Mouse (Mus musculus): ENCODE results near the gene Tead3.
"Not testable (repeated sequence)": the region's sequence is repeated elsewhere in the genome, so short reads cannot be mapped to it uniquely, and the experiment has no call there.

Gene Tead3

GRCm38 (mm10) chr17:28329503-28330231 is 20.9 kb downstream of the Tead3 start:
- DNase-seq, result no peak

DNA sequence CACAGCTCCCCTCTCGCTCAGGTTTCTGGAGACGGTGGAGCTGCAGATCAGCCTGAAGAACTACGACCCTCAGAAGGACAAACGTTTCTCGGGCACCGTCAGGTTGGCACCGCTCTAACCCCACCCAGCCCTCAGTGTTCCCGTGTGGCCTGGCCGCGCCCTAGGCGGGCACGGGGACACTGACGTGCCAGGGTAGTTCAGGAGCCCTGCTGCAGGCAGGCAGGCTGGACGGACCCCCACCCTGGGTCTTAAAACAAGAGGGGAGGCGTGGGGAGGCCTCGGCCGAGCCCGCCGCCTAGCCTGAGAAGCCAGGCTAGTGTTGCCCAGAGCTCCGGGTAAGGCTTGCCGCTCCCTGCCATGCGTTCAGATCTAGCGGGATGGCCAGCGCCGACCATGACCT is 21.7 kb downstream of the Tead3 start:
- no peak for DNase-seq

- DNase-seq, result peak; percentile 97
These were observed 22.2 kb downstream of the Tead3 start, which contains the start of gene Rpl10a for GRCm38 (mm10) chr17:28328366-28328928. Gene Rpl10a, plus strand, starts transcription at chr17:28328471.

DNA sequence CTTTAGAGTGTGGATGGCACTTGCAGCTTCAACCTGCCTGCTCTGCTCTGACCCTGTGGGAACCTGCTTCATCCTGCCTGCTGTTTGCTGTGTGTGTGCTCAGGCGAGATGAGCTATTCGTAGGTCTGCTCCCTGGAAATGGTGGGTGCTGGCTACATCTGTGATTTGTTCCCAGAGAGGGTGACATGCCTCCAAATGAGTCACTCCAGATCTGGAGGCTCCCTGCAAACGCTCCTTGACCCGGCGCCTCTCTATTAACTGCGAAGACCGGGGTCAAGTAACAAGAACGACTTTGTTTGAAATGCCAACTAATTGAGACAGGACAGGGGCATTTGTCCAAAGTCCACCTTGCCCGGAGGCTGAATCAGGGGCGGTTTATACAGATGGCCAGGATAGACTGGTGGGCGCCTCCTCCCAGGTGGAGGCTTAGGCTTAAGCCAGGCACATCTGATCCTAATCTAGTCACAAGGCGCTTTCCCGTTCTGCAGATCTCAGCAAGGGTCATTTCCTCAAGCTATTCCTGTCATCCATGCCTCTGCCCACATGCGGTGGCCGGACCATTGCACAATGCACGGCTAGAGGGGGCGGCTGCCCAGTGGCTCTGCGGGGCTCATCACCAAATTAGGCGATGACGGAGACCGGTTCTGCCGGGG is 22.8 kb downstream of the Tead3 start:
- no peak for DNase-seq

GRCm38 (mm10) chr17:28326951-28327350 is 23.7 kb downstream of the Tead3 start:
- no peak for DNase-seq

GRCm38 (mm10) chr17:28325751-28326150 is 24.9 kb downstream of the Tead3 start:
- DNase-seq, result no peak

GRCm38 (mm10) chr17:28324416-28324815 is 26.2 kb downstream of the Tead3 start:
- not testable (repeated sequence) for DNase-seq

DNA sequence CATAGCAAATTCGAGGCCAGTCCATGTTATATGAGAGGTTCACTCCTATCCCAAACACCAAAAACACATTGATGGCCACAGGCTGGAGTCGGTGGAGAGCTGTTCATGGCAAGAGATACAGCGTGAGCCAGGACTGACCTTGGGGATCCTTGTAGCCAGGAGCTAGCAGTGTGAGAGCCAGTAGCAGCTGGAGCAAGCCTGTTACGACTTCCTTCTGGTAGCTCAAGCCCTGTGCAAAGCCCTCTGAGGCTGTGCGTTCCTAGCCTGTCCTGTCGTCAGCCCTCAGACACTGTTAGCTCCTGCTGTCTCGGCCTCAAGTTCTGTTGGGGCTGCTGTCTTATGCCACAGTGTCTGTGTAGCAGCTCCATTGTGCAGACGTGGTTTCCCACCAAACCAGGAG is 26.8 kb downstream of the Tead3 start:
- DNase-seq, result no peak

DNA sequence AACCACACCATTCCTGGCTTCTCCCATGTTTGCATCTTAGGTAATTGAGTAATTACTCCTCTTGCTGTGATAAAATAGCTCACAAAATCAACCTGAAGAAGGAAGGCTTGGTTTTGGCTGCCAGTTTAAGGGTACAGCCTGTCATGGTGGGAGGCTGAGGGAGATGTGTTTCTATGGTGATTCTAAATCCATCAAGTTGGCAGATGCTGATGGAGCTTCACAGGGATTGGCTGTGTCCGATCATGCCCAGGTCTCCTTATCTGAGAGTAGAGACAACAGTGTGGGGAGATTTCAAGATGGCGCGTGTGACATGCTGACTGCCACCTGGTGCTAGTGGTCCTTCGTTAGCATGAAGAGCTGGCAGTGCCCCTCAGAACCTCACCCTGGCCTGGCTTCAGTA is 28.9 kb downstream of the Tead3 start:
- no peak for DNase-seq

DNA sequence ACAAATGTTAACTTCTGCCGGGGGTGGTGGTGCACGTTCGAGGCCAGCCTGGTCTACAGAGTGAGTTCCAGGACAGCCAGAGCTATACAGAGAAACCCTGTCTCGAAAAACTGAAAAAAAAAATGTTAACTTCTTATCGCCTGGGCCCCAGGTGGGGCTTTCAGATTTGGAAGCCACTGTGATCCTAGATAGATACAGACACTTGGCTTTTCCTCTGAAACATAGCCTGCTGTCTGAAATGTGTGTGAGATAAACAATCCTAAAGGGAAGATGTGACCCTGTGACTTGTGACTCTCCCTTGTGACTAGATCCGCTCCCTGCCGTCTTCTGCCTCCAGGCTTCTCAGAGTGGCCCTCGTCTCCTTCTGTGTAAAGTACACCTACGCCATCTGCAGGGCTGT is 32.9 kb downstream of the Tead3 start:
- no peak for DNase-seq

GRCm38 (mm10) chr17:28317091-28317490 is 33.5 kb downstream of the Tead3 start:
- DNase-seq, result no peak

DNA sequence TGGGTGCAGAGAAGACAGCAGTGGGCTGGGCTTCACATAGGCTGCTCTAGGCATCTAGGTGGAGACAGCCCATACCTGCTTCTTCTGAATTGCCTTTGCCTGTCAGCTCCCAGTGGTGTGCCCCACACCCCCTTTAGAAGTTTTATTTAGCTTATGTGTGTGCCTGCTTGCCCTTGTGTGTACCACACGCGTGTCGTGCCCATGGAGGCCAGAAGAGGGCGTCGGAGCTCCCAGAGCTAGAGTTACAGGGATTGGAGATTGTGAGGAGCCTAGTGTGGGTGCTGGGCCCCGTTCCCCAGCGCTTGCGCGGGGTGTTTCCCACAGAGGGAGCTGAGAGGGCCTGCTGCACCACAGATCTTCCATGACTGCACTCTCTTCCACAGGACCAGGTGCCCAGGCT is 34.1 kb downstream of the Tead3 start:
- DNase-seq, result no peak

DNA sequence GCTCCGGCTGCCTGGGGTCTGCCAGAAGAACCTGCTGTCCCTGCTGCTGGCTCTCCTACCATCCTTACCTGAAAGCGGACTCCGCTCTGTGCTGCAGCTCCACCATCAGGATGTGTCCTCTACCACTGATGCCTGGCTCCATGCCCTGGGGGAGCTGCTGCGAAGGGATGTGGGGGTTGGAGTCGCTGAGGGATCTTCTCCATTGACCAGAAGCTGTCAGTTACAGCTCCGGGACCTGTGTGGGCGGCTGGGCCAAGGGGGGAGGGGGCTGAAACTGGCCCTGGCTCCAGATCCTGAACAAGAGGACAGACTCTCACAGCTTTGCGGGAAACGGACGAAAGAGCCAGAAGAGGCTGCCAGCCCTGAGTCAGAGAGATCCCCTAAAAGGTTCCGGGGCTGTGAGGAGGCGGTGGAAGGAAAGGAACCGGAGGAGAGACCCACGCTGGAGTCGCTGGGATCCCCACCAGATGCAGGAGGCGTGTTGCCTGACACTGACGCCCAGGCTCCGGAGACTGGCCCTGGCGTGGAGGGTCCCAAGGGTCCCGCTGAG is 34.9 kb downstream of the Tead3 start:
- DNase-seq, result no peak

DNA sequence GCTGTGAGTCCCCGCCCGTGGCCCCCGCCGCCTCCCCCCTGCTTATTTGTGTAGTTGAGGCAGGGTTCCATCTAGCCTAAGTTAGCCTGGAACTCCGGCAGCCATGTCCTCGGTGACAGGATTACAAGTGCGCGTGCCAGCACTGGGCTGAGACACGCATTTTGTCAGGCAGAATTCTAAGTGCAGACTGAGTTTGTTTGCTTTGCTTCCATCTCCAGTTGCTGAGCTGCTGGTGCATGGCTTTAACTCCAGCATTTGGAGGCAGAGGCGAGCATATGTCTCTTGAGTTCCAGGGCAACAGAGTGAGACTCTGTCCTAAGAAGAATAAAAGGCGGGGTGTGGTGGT is 36.8 kb downstream of the Tead3 start:
- DNase-seq, result no peak

DNA sequence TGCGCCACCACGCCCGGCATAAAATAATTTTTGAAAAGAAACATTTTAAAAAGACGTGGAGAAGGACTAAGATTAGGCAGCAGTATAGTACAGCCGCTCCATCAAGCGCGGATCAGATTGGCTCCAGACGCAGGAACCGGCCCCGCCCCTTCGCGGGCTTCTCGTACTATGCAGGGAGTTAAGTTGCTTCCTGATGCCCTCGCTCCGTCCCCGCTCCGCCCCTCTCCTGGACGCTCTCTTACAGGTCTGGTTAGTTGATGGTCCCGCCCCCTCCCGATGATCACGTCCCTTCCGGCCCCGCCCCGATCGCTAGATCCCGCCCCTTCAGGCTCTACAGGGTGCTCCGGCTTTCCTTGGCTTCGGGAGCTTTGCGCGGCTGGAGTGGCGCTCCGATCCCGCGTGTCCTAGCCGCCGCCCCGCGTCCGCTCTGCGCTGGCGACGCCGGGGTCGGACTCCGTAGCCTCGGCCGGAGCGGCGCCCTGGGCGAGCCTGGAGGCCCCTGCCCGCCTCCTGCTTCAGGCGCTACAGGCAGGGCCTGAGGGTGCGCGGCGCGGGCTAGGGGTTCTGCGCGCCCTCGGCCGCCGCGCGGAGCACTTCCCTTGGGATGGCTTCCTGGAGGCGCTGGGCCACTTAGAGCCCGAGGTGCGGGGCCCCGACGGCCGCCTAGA is 37.3 kb downstream of the Tead3 start, which contains the start of gene Fance:
Fance (plus strand) TSS at position 308 of the 668 bp plus-strand sequence.
- peak; percentile 92 for DNase-seq

DNA sequence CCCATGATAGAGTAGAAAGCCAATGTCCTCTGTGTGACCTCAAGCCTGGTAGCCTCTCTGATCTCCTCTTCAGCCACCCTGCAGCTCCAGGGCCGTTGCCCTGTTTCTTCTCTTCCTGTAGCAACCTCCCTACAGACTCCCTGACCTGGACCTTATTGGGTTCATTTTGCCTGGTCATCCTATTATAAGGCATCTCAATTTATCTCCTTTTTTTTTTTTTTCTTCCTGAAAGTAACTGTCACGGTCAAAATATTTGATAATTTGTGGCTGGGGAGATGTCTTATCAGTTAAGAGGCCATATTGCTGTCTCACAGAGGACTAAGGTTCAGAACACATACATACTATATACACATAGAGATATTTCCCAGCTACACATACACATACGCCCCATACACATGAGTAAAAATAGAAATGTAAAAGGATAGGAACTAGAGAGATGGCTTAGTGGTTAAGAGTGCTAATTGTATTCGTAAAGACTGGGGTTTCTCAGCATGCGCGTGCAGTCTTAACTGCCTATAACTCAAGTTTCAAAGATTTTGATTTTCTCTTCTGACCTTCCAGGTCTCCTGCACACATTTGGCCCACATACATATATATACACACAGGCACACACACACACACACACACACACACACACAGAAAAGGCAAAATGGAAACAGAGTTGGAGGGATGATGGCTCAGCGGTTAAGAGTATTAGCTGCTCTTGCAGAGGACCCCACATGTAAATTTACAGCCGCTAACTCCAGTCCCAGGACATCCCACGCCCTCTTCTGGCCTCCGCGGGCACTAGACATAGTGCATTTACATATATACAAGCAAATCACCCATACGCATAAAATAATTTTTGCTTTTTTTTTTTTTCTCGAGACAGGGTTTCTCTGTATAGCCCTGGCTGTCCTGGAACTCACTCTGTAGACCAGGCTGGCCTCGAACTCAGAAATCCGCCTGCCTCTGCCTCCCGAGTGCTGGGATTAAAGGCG is 38.1 kb downstream of the Tead3 start:
- no peak for DNase-seq

DNA sequence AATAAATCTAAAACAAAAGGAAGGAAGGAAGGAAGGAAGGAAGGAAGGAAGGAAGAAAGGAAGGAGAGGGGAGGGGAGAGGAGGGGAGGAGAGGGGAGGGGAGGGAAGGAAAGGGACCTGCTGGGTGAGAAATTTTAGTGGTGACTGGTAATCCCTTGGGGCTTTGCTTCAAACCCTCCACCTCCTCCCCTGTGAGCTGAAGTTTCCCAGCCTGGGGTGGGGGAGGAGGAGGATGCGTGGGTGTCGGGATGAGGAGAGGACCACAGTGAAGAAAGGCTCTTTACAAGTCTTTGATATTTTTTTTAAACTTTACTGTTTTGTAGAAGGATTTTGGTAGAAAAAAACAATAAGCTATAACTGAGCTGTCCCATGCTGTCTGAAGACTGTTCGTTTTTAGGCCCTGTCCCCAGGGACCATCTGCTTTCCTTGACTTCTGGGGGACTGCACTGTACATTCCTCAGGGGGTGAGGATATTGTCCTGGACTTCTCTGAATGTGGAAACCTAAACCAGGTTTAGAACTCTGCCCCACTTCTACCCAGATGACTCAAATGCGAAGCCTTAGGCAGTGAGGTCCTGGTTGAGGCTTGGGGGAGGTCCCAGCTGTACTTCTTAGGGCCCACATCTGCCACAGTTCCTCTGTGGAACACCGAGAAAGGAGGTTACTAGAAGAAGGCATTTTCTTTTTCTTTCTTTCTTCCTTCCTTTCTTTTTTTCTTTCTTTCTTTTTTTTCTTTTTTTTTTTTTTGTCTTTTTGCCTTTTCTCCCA is 39.1 kb downstream of the Tead3 start:
- DNase-seq, result no peak

DNA sequence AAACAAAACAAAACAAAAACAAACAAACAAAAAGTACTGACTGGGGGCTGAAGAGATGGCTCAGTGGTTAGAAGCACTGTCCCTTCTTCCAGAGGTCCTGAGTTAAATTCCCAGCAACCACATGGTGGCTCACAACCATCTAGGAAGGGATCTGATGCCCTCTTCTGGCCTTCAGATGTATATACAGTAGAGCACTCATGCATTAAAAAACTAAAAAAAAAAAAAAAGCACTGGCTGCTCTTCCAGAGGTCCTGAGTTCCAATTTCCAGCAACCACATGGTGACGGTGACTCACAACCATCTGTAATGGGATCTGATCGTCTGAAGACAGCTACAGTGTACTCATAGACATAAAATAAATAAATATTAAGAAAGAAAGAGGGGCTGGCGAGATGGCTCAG is 39.8 kb downstream of the Tead3 start:
- no peak for DNase-seq

GRCm38 (mm10) chr17:28308297-28309195 is 42.1 kb downstream of the Tead3 start:
- peak; percentile 85 for DNase-seq

DNA sequence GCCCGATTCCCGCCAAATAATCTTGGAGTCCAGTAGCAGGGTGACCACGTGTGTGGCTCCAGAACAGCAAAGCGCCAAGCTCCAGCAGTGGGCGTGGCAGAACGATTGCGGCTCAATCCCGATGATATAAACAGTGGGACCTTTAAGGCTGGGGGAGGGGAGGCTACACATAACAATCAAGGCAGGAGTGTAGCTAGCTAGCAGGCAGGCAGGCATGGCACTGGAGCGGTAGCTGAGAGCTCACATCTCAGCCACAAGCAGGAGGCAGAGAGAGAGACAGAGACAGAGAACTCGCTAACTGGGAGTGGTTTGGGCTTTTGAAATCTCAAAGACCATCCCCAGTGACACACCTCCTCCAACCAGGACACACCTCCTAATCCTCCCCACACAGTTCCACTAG is 45.4 kb downstream of the Tead3 start:
- no peak for DNase-seq
